Mouse (Mus musculus) hindbrain, postnatal 0 days (tissue): Measurements from ENCODE around the gene Gjc3. TPM values are rescaled to one million over a fixed set of nuclear protein-coding genes. Genes with fewer than 3 reads are reported as not detected.

ENCODE experiments used
- ATAC-seq: fragments of 200-750 bp; cut with Nextera tagmentation; 2 replicates; pipeline ENCODE4 v1.8.0; 2017; ENCODE audit warnings: mild to moderate bottlenecking, moderate TSS enrichment, moderate library complexity
- DNase-seq: peaks from one replicate; pipeline ENCODE4 v3.0.0-alpha.2; 2015; ENCODE audit warnings: low spot score
- H3K27ac ChIP-seq: fragments of 300-500 bp; sonication (generic); 2 replicates; pipeline ENCODE4 v1.5.1; 2014; ENCODE audit warnings: mild to moderate bottlenecking
- H3K27me3 ChIP-seq: fragments of 300-500 bp; sonication (generic); 2 replicates; pipeline ENCODE4 v1.6.1; 2014; ENCODE audit warnings: low read length, mixed read lengths; ENCODE audit not compliant: insufficient read depth
- H3K36me3 ChIP-seq: fragments of 300-500 bp; sonication (generic); 2 replicates; pipeline ENCODE4 v1.6.1; 2014; ENCODE audit warnings: low read length, mixed read lengths; ENCODE audit not compliant: insufficient read depth
- H3K4me1 ChIP-seq: fragments of 300-500 bp; sonication (generic); 2 replicates; pipeline ENCODE4 v1.6.1; 2014; ENCODE audit warnings: antibody characterized with exemption, low read length, mixed read lengths; ENCODE audit not compliant: insufficient read depth
- H3K4me2 ChIP-seq: fragments of 300-500 bp; sonication (generic); 2 replicates; pipeline ENCODE4 v1.6.1; 2014; ENCODE audit warnings: low read depth, mild to moderate bottlenecking, low read length, moderate library complexity, mixed read lengths
- H3K4me3 ChIP-seq: fragments of 300-500 bp; sonication (generic); 2 replicates; pipeline ENCODE4 v1.5.1; 2014; ENCODE audit warnings: low read length
- H3K9ac ChIP-seq: fragments of 300-500 bp; sonication (generic); replicated peaks from 2 replicates; pipeline ENCODE4 v1.6.1; 2014; ENCODE audit warnings: mild to moderate bottlenecking, low read length, moderate library complexity, mixed read lengths
- H3K9me3 ChIP-seq: fragments of 300-500 bp; sonication (generic); 2 replicates; pipeline ENCODE4 v1.6.1; 2016; ENCODE audit warnings: low read length, mixed read lengths
- CTCF ChIP-seq: IDR thresholded peaks from 2 replicates; pipeline ENCODE4 v1.5.1; 2016; ENCODE audit warnings: antibody characterized with exemption, control low read depth, low read depth
- WGBS: fragments of 180-500 bp; shearing (Covaris S2); extraction: QIAGEN DNeasy Blood & Tissue Kit; methylation state at CpG from one replicate; pipeline ENCODE4 v1.1.7; 2014; 5-methylcytosine and 5-hydroxymethylcytosine counted together
- polyA plus RNA-seq: library from polyadenylated mRNA; unstranded; fragments of >200 nt; fragmentation: Nextera tagmentation; extraction: Ambion mirVana; gene quantifications from 2 replicates; pipeline ENCODE4 v1.2.1, GENCODE M21; 2015
- total RNA-seq: library from RNA; depleted of rRNA; stranded (reverse); fragments of >200 nt; gene quantifications from 2 replicates; pipeline ENCODE4 v1.2.3, GENCODE M21; 2014; rRNA removed

Gjc3 gene
- total and polyA plus RNA-seq, 2 experiments from 2014 or later: 5.8 to 8.4 TPM

DNA sequence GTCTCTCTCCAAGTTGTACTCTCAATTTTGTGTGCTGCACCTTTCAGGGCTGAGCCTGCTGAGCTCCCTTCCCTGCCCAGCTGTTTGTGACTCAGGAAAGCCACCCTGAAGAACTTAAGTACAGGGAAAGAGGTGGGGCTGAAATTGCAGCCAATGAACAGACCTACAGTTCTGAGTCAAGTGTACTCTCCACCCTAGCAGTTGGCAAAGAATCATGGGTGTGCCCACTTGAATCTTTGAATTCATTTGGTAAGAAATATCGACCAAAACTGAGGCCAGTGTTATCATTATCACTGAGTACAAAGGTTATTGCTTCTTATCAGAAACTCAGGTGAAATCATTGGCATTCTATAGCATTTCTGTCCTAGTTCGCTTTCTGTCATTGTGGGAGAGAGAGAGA is 41.4 kb downstream of the Gjc3 start, which contains the start of gene Cyp3a13:
TSS of gene Cyp3a13 (minus strand) at position 88 of the 400 bp plus-strand sequence.
- no peak within 1 kb of the TSS for H3K4me3 ChIP-seq
- no peak for DNase-seq
- no peak within 1 kb of the TSS for H3K27ac ChIP-seq
- no peaks in the 10 kb centered on the region for H3K9me3 ChIP-seq
- H3K4me1 ChIP-seq: no peaks in the 10 kb centered on the region
- WGBS: 49% methylated on average over 2 of the region's 2 CpGs
- H3K27me3 ChIP-seq: no peaks in the 10 kb centered on the region
- TF ChIP-seq CTCF: no peak
- no peak within 1 kb of the TSS for H3K9ac ChIP-seq
- no peak for ATAC-seq
- no peaks in the 10 kb centered on the region for H3K36me3 ChIP-seq
- no peak within 1 kb of the TSS for H3K4me2 ChIP-seq

DNA sequence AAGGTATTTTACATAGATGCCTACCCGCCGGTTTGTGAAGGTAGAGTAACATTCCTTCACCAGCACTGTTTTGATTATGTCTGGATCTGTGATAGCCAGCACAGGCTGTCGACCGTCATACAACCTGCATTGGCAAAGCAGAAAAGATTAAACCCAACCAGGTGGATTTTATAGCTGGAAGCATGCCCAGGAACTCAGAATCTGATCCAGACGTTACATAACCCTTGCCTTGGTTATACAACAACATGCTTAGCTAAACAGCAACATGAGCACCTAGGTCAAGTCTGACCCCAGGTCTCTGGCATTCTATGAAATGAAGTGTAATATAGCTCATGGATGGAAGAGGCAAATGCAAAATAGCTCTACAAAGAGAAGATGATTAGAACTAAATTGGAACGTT is 47.3 kb downstream of the Gjc3 start:
- H3K4me1 ChIP-seq: no peaks in the 10 kb centered on the region
- no peaks in the 10 kb centered on the region for H3K36me3 ChIP-seq
- no peak overlapping the region for H3K9ac ChIP-seq
- no peak overlapping the region for H3K4me2 ChIP-seq
- TF ChIP-seq CTCF: no peak
- no peak overlapping the region for H3K4me3 ChIP-seq
- WGBS: 83% methylated on average over 6 of the region's 6 CpGs
- DNase-seq (no peak), ATAC-seq (no peak)
- no peak overlapping the region for H3K27ac ChIP-seq
- no peaks in the 10 kb centered on the region for H3K27me3 ChIP-seq
- no peaks in the 10 kb centered on the region for H3K9me3 ChIP-seq

DNA sequence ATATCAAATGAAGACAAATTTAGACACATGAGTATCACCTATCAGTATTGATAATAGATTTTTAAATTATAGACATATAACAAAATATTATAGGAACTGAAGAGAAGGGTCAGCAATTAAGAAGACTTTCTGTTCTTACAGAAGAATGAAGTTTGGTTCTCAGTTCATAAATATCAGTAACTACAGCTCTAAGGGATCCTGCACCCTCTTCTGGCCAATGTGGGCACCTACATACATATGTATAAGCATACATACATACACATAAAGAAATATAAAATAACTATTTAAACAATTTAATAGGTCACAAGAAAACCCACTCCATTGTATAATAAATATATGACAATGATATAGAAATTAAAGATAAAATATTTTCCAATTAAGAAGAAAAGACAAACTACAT is 48.4 kb downstream of the Gjc3 start:
- no peak overlapping the region for H3K27ac ChIP-seq
- H3K9ac ChIP-seq: no peak overlapping the region
- ATAC-seq (no peak), DNase-seq (peak; percentile 7)
- peak; percentile 40 for TF ChIP-seq CTCF
- H3K4me2 ChIP-seq: no peak overlapping the region
- no peaks in the 10 kb centered on the region for H3K36me3 ChIP-seq
- no peaks in the 10 kb centered on the region for H3K9me3 ChIP-seq
- no peaks in the 10 kb centered on the region for H3K4me1 ChIP-seq
- H3K27me3 ChIP-seq: no peaks in the 10 kb centered on the region
- no peak overlapping the region for H3K4me3 ChIP-seq

- no peaks in the 10 kb centered on the region for H3K36me3 ChIP-seq
- no peak overlapping the region for H3K4me2 ChIP-seq
- H3K4me3 ChIP-seq: no peak overlapping the region
- DNase-seq: no peak
- H3K9ac ChIP-seq: no peak overlapping the region
- TF ChIP-seq CTCF: no peak
- 96% methylated on average over 3 of the region's 3 CpGs for WGBS
- H3K27me3 ChIP-seq: no peaks in the 10 kb centered on the region
- ATAC-seq: no peak
- H3K27ac ChIP-seq: no peak overlapping the region
- no peaks in the 10 kb centered on the region for H3K4me1 ChIP-seq
- no peaks in the 10 kb centered on the region for H3K9me3 ChIP-seq
Measured at GRCm38 (mm10) chr5:137909564-137910262, 53.2 kb downstream of the Gjc3 start.

Other genes starting within 250 kb of the Gjc3 start
- gene Nyap1, start 221.5 kb downstream of the Gjc3 start, total RNA-seq: 192 and 215 TPM in 2 replicates
- 30.0 and 33.2 TPM in 2 replicates for gene Nyap1, start 221.5 kb downstream of the Gjc3 start, polyA plus RNA-seq
- gene Tsc22d4, start 217.4 kb downstream of the Gjc3 start, total RNA-seq: 383 and 444 TPM in 2 replicates
- 251 and 270 TPM in 2 replicates for gene Tsc22d4, start 217.4 kb downstream of the Gjc3 start, polyA plus RNA-seq
- gene Ppp1r35, start 184.2 kb downstream of the Gjc3 start, total RNA-seq: 52.8 and 67.0 TPM in 2 replicates
- gene Ppp1r35, start 184.2 kb downstream of the Gjc3 start, polyA plus RNA-seq: 35.5 and 37.1 TPM in 2 replicates
- gene Mepce, start 175.4 kb downstream of the Gjc3 start, total RNA-seq: 40.3 and 49.2 TPM in 2 replicates
- 16.8 and 17.1 TPM in 2 replicates for gene Mepce, start 175.4 kb downstream of the Gjc3 start, polyA plus RNA-seq
- gene Zcwpw1, start 175.3 kb downstream of the Gjc3 start, total RNA-seq: 3.8 and 4.9 TPM in 2 replicates
- gene Zcwpw1, start 175.3 kb downstream of the Gjc3 start, polyA plus RNA-seq: 11.4 TPM in 2 replicates
- 0.07 and 0.47 TPM in 2 replicates for gene Pilra, start 126.8 kb downstream of the Gjc3 start, total RNA-seq
- gene Pilra, start 126.8 kb downstream of the Gjc3 start, polyA plus RNA-seq: 0.43 and 0.46 TPM in 2 replicates
- gene Pilrb1, start 105.0 kb downstream of the Gjc3 start, total RNA-seq: not detected in 2 replicates
- gene Pilrb1, start 105.0 kb downstream of the Gjc3 start, polyA plus RNA-seq: not detected in 2 replicates
- gene Pilrb2, start 91.3 kb downstream of the Gjc3 start, total RNA-seq: not detected in 2 replicates
- not detected in 2 replicates for gene Pilrb2, start 91.3 kb downstream of the Gjc3 start, polyA plus RNA-seq
- 0.16 TPM in 1 of 2 replicates, not detected in the other for gene Cyp3a13, start 41.5 kb downstream of the Gjc3 start, total RNA-seq
- 0.05 TPM in 1 of 2 replicates, not detected in the other for gene Cyp3a13, start 41.5 kb downstream of the Gjc3 start, polyA plus RNA-seq
- not detected in 2 replicates for gene Azgp1, start 18.4 kb upstream of the Gjc3 start, total RNA-seq
- gene Azgp1, start 18.4 kb upstream of the Gjc3 start, polyA plus RNA-seq: not detected in 2 replicates
- gene Smok3a, start 58.2 kb upstream of the Gjc3 start, total RNA-seq: not detected in 2 replicates
- gene Smok3a, start 58.2 kb upstream of the Gjc3 start, polyA plus RNA-seq: not detected in 2 replicates
- not detected in 2 replicates for gene Smok3b, start 58.3 kb upstream of the Gjc3 start, total RNA-seq
- not detected in 2 replicates for gene Smok3b, start 58.3 kb upstream of the Gjc3 start, polyA plus RNA-seq
- not detected in 2 replicates for gene Smok3c, start 90.1 kb upstream of the Gjc3 start, total RNA-seq
- not detected in 2 replicates for gene Smok3c, start 90.1 kb upstream of the Gjc3 start, polyA plus RNA-seq
- 36.8 and 37.8 TPM in 2 replicates for gene Zkscan1, start 122.0 kb upstream of the Gjc3 start, total RNA-seq
- 11.7 and 12.0 TPM in 2 replicates for gene Zkscan1, start 122.0 kb upstream of the Gjc3 start, polyA plus RNA-seq
- 14.7 and 15.4 TPM in 2 replicates for gene Zscan21, start 153.8 kb upstream of the Gjc3 start, total RNA-seq
- 50.3 and 52.1 TPM in 2 replicates for gene Zscan21, start 153.8 kb upstream of the Gjc3 start, polyA plus RNA-seq
- 11.6 and 43.2 TPM in 2 replicates for gene Zfp113, start 192.6 kb upstream of the Gjc3 start, total RNA-seq
- 7.9 and 11.3 TPM in 2 replicates for gene Zfp113, start 192.6 kb upstream of the Gjc3 start, polyA plus RNA-seq
- gene Cops6, start 198.0 kb upstream of the Gjc3 start, total RNA-seq: 42.9 and 57.8 TPM in 2 replicates
- 294 and 302 TPM in 2 replicates for gene Cops6, start 198.0 kb upstream of the Gjc3 start, polyA plus RNA-seq
- gene Ap4m1, start 208.9 kb upstream of the Gjc3 start, total RNA-seq: 30.3 and 46.9 TPM in 2 replicates
- gene Ap4m1, start 208.9 kb upstream of the Gjc3 start, polyA plus RNA-seq: 14.5 and 16.5 TPM in 2 replicates
- 41.6 and 43.0 TPM in 2 replicates for gene Mcm7, start 209.3 kb upstream of the Gjc3 start, total RNA-seq
- 58.8 and 63.3 TPM in 2 replicates for gene Mcm7, start 209.3 kb upstream of the Gjc3 start, polyA plus RNA-seq
- gene Taf6, start 224.4 kb upstream of the Gjc3 start, total RNA-seq: 67.2 and 70.2 TPM in 2 replicates
- 48.2 and 49.9 TPM in 2 replicates for gene Taf6, start 224.4 kb upstream of the Gjc3 start, polyA plus RNA-seq
- 11.0 and 11.1 TPM in 2 replicates for gene Cnpy4, start 224.4 kb upstream of the Gjc3 start, total RNA-seq
- 20.8 and 23.4 TPM in 2 replicates for gene Cnpy4, start 224.4 kb upstream of the Gjc3 start, polyA plus RNA-seq
- 9.5 and 16.5 TPM in 2 replicates for gene Mblac1, start 231.2 kb upstream of the Gjc3 start, total RNA-seq
- gene Mblac1, start 231.2 kb upstream of the Gjc3 start, polyA plus RNA-seq: 9.3 and 10.6 TPM in 2 replicates